In the genomic region with DNA sequence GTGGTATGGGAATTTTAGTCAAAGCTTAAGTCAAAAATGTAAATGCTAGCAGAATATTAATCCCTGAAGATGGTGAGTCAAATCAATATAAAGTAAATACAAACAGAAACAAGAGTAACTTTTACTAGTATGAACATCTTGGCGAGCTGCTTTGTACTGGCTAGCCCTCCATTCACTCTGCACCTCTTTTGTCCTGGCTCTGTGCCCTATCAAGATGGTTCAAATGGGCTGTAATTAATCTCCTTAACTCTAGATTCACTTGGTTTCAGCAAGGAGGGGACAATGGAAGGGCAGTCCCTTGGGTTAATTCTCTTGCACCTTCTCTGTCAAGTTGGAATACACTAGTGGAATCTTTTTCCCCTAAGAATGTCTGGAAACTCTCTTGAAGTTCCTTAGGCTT, we compare ENCODE assay signal across 8 mouse cellular contexts.
"Had no signal": no experiment of that assay in that cellular context is flagged by ENCODE, and none has a peak within 500 bp of the region (broad histone marks: within the 10 kb centered on the region; RNA-seq: fewer than 3 reads in every experiment).

No protein-coding gene starts in this region.

- DNase-seq: kidney, adult 2 months; kidney, postnatal 25 days; layer of hippocampus, adult 9-11 months; liver, postnatal 0 days; lung, embryonic 14.5 days; right cerebral cortex, postnatal 25 days; spleen, adult 18-20 months; thymus, postnatal 25 days had no signal
